Mouse (Mus musculus) gonadal fat pad, adult 2 months (tissue): ENCODE data around the gene Zfp13. TPM values are rescaled to one million over a fixed set of nuclear protein-coding genes. Genes with fewer than 3 reads are reported as not detected.
"Not testable (repeated sequence)": the region's sequence is repeated elsewhere in the genome, so short reads cannot be mapped to it uniquely, and the experiment has no call there.

Experiments
- DNase-seq: peaks from one replicate; pipeline ENCODE4 v3.0.0-alpha.2; 2012; ENCODE audit warnings: low read depth
- polyA plus RNA-seq: library from polyadenylated mRNA; depleted of rRNA; stranded (reverse); fragments of >200 nt; gene quantifications from 2 replicates; pipeline ENCODE4 v1.2.3, GENCODE M21; 2012; rRNA removed

Gene Zfp13
- 27.0 and 36.2 TPM in 2 replicates for polyA plus RNA-seq

- DNase-seq: peak; percentile 79
Measured at GRCm38 (mm10) chr17:23598582-23599552, at the start of gene Zfp13. Gene Zfp13, minus strand, starts transcription at chr17:23599487.

GRCm38 (mm10) chr17:23645894-23646293 is 46.6 kb upstream of the Zfp13 start:
- DNase-seq: no peak

- DNase-seq: no peak
Measured at GRCm38 (mm10) chr17:23644613-23645495, 45.6 kb upstream of the Zfp13 start, which contains the start of gene Mmp25. Gene Mmp25, minus strand, starts transcription at chr17:23645277.

GRCm38 (mm10) chr17:23631241-23631640 is 32.0 kb upstream of the Zfp13 start:
- no peak for DNase-seq

GRCm38 (mm10) chr17:23630195-23631020 is 31.1 kb upstream of the Zfp13 start:
- DNase-seq: no peak

- no peak for DNase-seq
Measured at GRCm38 (mm10) chr17:23627813-23628212, 28.5 kb upstream of the Zfp13 start.

GRCm38 (mm10) chr17:23620351-23620750 is 21.1 kb upstream of the Zfp13 start:
- no peak for DNase-seq

- DNase-seq: no peak
Measured at GRCm38 (mm10) chr17:23617087-23617486, 17.8 kb upstream of the Zfp13 start.

GRCm38 (mm10) chr17:23610361-23610800 is 11.1 kb upstream of the Zfp13 start:
- no peak for DNase-seq

- no peak for DNase-seq
Measured at GRCm38 (mm10) chr17:23609612-23610011, 10.3 kb upstream of the Zfp13 start.

- DNase-seq: no peak
Measured at GRCm38 (mm10) chr17:23605220-23605619, 5.9 kb upstream of the Zfp13 start.

- no peak for DNase-seq
Measured at GRCm38 (mm10) chr17:23604394-23604793, 5.1 kb upstream of the Zfp13 start.

- no peak for DNase-seq
Measured at GRCm38 (mm10) chr17:23603542-23603941, 4.3 kb upstream of the Zfp13 start.

GRCm38 (mm10) chr17:23603077-23603476 is 3.8 kb upstream of the Zfp13 start:
- no peak for DNase-seq

- no peak for DNase-seq
Measured at GRCm38 (mm10) chr17:23601836-23602585, 2.7 kb upstream of the Zfp13 start.

GRCm38 (mm10) chr17:23600641-23601622 is 1.6 kb upstream of the Zfp13 start, which contains the start of gene Zscan10:
Gene Zscan10, plus strand, starts transcription at chr17:23600856.
- no peak for DNase-seq

- no peak for DNase-seq
Measured at GRCm38 (mm10) chr17:23599605-23600063, 347 bp upstream of the Zfp13 start.

GRCm38 (mm10) chr17:23595139-23595538 is 4.1 kb downstream of the Zfp13 start:
- DNase-seq: not testable (repeated sequence)

GRCm38 (mm10) chr17:23592926-23593300 is 6.4 kb downstream of the Zfp13 start:
- DNase-seq: no peak
